ENCODE assay signal across 13 mouse cellular contexts in the genomic region with DNA sequence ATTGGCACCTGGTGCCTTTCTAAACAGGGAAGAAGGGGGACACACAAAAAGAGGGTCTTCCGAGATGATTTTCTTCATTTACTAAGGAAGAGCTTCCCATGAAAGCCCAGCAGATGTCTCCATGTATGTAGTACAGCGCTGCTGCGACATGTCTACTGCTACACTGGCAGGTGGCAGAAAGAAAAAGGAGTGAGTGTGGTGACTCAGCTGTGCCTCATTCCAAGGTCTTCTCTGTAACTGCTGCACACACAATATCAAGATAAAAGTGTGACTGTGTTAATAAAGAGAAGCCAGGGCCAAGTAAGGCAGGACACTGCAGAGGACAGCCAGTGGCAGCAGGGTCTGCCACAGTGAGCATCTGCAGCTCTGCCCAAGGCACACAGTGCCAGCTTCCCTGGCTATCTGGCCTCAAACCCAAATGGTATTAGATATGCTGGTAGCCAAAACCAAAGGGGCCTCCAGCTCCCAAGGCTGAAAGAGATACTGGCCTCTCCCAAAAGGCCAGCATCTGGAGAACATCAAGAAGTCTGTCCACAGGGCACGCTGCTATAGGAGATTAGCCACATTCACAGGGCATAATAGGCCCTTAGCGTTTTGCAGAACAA. TPM values are rescaled to one million over a fixed set of nuclear protein-coding genes. Genes with fewer than 3 reads are reported as not detected.
DNase-seq lines count a peak whose midpoint lies in the region; ATAC-seq lines count a peak whose summit lies in the region.
"Had no signal": no experiment of that assay in that cellular context is flagged by ENCODE, and none has a peak within 500 bp of the region (broad histone marks: within the 10 kb centered on the region; RNA-seq: fewer than 3 reads in every experiment).

No protein-coding gene starts in this region.

- 86% methylated on average over 5 of the region's 5 CpGs for WGBS in hindbrain, embryonic 14.5 days
- 95% methylated on average over 5 of the region's 5 CpGs for WGBS in hindbrain, embryonic 10.5 days

- H3K4me2 ChIP-seq in hindbrain, embryonic 14.5 days (replicated peaks): no peak overlapping the region
- H3K4me2 ChIP-seq: embryonic facial prominence, embryonic 15.5 days; heart, embryonic 15.5 days; limb, embryonic 13.5 days had no signal

- H3K27me3 ChIP-seq in hindbrain, embryonic 14.5 days (ENCODE audit: control insufficient read depth, insufficient read depth, low read length): no peaks in the 10 kb centered on the region
- no peaks in the 10 kb centered on the region for H3K27me3 ChIP-seq in hindbrain, embryonic 10.5 days (ENCODE audit: insufficient read depth, poor library complexity, severe bottlenecking)
- H3K27me3 ChIP-seq: embryonic facial prominence, embryonic 15.5 days; heart, embryonic 15.5 days; limb, embryonic 13.5 days had no signal

- H3K4me1 ChIP-seq in hindbrain, embryonic 14.5 days (replicated peaks; ENCODE audit: control insufficient read depth, insufficient read depth, low read length): no peaks in the 10 kb centered on the region
- no peaks in the 10 kb centered on the region; the same call in 1 of the 2 replicates for H3K4me1 ChIP-seq in hindbrain, embryonic 10.5 days (replicated peaks)

- no peaks in the 10 kb centered on the region for H3K9me3 ChIP-seq in hindbrain, embryonic 14.5 days (ENCODE audit: control insufficient read depth, low read length)
- no peaks in the 10 kb centered on the region for H3K9me3 ChIP-seq in hindbrain, embryonic 10.5 days
- H3K9me3 ChIP-seq: embryonic facial prominence, embryonic 15.5 days; heart, embryonic 15.5 days; limb, embryonic 13.5 days had no signal

- DNase-seq in cerebellum, postnatal 10 days: peak; percentile 67 to 80
- no peak for DNase-seq in cerebellum, adult 8-10 months
- no peak for DNase-seq in hindbrain, embryonic 14.5 days (ENCODE audit: low spot score)
- DNase-seq in hindbrain, embryonic 10.5 days (ENCODE audit: low spot score): no peak
- DNase-seq in right cerebral cortex, adult 2 months (ENCODE audit: low spot score in 2 of 2): peak; percentile 30 to 49
- no peak for DNase-seq in right cerebral cortex, postnatal 14 days
- no peak for DNase-seq in urinary bladder, adult 2 months (ENCODE audit: low spot score)
- no peak for DNase-seq in thymus, postnatal 10 days (ENCODE audit: low spot score in 2 of 2)
- DNase-seq: lung, adult 18-20 months had no signal

- peak overlapping the region; percentile 59; the same call in 1 of the 2 replicates for H3K27ac ChIP-seq in hindbrain, embryonic 14.5 days
- no peak overlapping the region for H3K27ac ChIP-seq in hindbrain, embryonic 10.5 days
- H3K27ac ChIP-seq: embryonic facial prominence, embryonic 15.5 days; heart, embryonic 15.5 days; limb, embryonic 13.5 days; macrophage had no signal

- H3K4me3 ChIP-seq in hindbrain, embryonic 14.5 days (replicated peaks; ENCODE audit: low read length): no peak overlapping the region
- no peak overlapping the region for H3K4me3 ChIP-seq in hindbrain, embryonic 10.5 days
- H3K4me3 ChIP-seq: embryonic facial prominence, embryonic 15.5 days; heart, embryonic 15.5 days; limb, embryonic 13.5 days had no signal

- peak; percentile 38; the same call in 1 of the 2 replicates for ATAC-seq in hindbrain, embryonic 14.5 days (ENCODE audit: low FRiP score)

- no peak overlapping the region for H3K9ac ChIP-seq in hindbrain, embryonic 14.5 days
- H3K9ac ChIP-seq: embryonic facial prominence, embryonic 15.5 days; heart, embryonic 15.5 days; limb, embryonic 13.5 days had no signal

- H3K36me3 ChIP-seq in hindbrain, embryonic 14.5 days (replicated peaks; ENCODE audit: control insufficient read depth, insufficient read depth): peaks cover 18% of the 10 kb centered on the region; the same call in 1 of the 2 replicates
- H3K36me3 ChIP-seq in hindbrain, embryonic 10.5 days: peaks cover 11% of the 10 kb centered on the region; the same call in 1 of the 2 replicates
- H3K36me3 ChIP-seq: heart, embryonic 15.5 days had no signal

RNA-seq across cellular contexts. Expression of a gene that starts 34.7 kb away (rescaled TPM):
- 4.3 and 5.9 TPM in 2 replicates for polyA plus RNA-seq in hindbrain, embryonic 14.5 days (2014; fragmentation: Nextera tagmentation; extraction: Ambion mirVana)
- polyA plus RNA-seq in hindbrain, embryonic 10.5 days (2016; fragmentation: Nextera tagmentation; extraction: Ambion mirVana): 0.93 and 2.8 TPM in 2 replicates
- polyA plus RNA-seq in urinary bladder, adult 2 months (2012; rRNA removed): not detected in 2 replicates
- polyA plus RNA-seq: macrophage had no signal

Comparison
In these comparisons a context has a peak if more than half of its experiments do, and no peak if none do; other contexts are left out.
1. DNase-seq: peak in cerebellum, postnatal 10 days (2 of 2) and right cerebral cortex, adult 2 months (2 of 2); none in cerebellum, adult 8-10 months (single experiment), hindbrain, embryonic 14.5 days (single experiment), hindbrain, embryonic 10.5 days (single experiment), right cerebral cortex, postnatal 14 days (single experiment), urinary bladder, adult 2 months (single experiment) and thymus, postnatal 10 days (0 of 2).